Mouse (Mus musculus) kidney, postnatal 10 days (tissue): Measurements from ENCODE around the gene Eif1.
"Not testable (repeated sequence)": the region's sequence is repeated elsewhere in the genome, so short reads cannot be mapped to it uniquely, and the experiment has no call there.

Experiments used
- DNase-seq: peaks from one replicate; pipeline ENCODE4 v3.0.0; 2021; ENCODE audit warnings: mixed read lengths

Eif1 gene

GRCm38 (mm10) chr11:100319492-100320171, at the start of gene Eif1:
TSS of gene Eif1 (plus strand) at chr11:100319885.
- DNase-seq: peak; percentile 100

GRCm38 (mm10) chr11:100271878-100272277, 47.8 kb upstream of the Eif1 start:
- DNase-seq: no peak

GRCm38 (mm10) chr11:100274719-100275118, 45.0 kb upstream of the Eif1 start:
- no peak for DNase-seq

- DNase-seq: no peak
These were observed 44.2 kb upstream of the Eif1 start for GRCm38 (mm10) chr11:100275466-100275865.

- DNase-seq: no peak
These were observed 41.8 kb upstream of the Eif1 start for GRCm38 (mm10) chr11:100277726-100278480.

GRCm38 (mm10) chr11:100278759-100279158, 40.9 kb upstream of the Eif1 start:
- peak; percentile 36 for DNase-seq

GRCm38 (mm10) chr11:100281596-100282544, 37.8 kb upstream of the Eif1 start:
- DNase-seq: peak; percentile 92

- peak; percentile 91 for DNase-seq
These were observed 37.1 kb upstream of the Eif1 start for GRCm38 (mm10) chr11:100282549-100282948.

GRCm38 (mm10) chr11:100284988-100285387, 34.7 kb upstream of the Eif1 start:
- no peak for DNase-seq

- peak; percentile 41 for DNase-seq
These were observed 32.7 kb upstream of the Eif1 start for GRCm38 (mm10) chr11:100287024-100287423.

- peak; percentile 30 for DNase-seq
These were observed 30.7 kb upstream of the Eif1 start for GRCm38 (mm10) chr11:100288942-100289341.

- no peak for DNase-seq
These were observed 29.4 kb upstream of the Eif1 start for GRCm38 (mm10) chr11:100290235-100290634.

GRCm38 (mm10) chr11:100292884-100293283, 26.8 kb upstream of the Eif1 start:
- DNase-seq: no peak

- DNase-seq: peak; percentile 91
These were observed 24.4 kb upstream of the Eif1 start for GRCm38 (mm10) chr11:100295308-100295707.

GRCm38 (mm10) chr11:100297801-100298200, 21.9 kb upstream of the Eif1 start:
- DNase-seq: no peak

GRCm38 (mm10) chr11:100298274-100299036, 21.2 kb upstream of the Eif1 start:
- DNase-seq: peak; percentile 91

GRCm38 (mm10) chr11:100300293-100300692, 19.4 kb upstream of the Eif1 start:
- DNase-seq: peak; percentile 79

GRCm38 (mm10) chr11:100301292-100301691, 18.4 kb upstream of the Eif1 start:
- DNase-seq: no peak

GRCm38 (mm10) chr11:100307900-100308299, 11.8 kb upstream of the Eif1 start:
- DNase-seq: no peak

- DNase-seq: not testable (repeated sequence)
These were observed 11.0 kb upstream of the Eif1 start for GRCm38 (mm10) chr11:100308672-100309071.

- DNase-seq: no peak
These were observed 8.0 kb upstream of the Eif1 start for GRCm38 (mm10) chr11:100311656-100312055.

- DNase-seq: peak; percentile 70
These were observed 7.5 kb upstream of the Eif1 start for GRCm38 (mm10) chr11:100312096-100312679.
